Mouse (Mus musculus) lung, embryonic 14.5 days (tissue): ENCODE measurements around the gene Slit3. TPM values are rescaled to one million over a fixed set of nuclear protein-coding genes. Genes with fewer than 3 reads are reported as not detected.

ENCODE experiments used
- ATAC-seq: fragments of 200-750 bp; cut with Nextera tagmentation; 2 replicates; pipeline ENCODE4 v1.8.0; 2017; ENCODE audit warnings: mild to moderate bottlenecking, moderate TSS enrichment, moderate library complexity; ENCODE audit not compliant: insufficient read depth
- DNase-seq: peaks from one replicate; pipeline ENCODE4 v3.0.0-alpha.2; 2015
- H3K27ac ChIP-seq: fragments of 300-500 bp; sonication (generic); 2 replicates; pipeline ENCODE4 v1.5.1; 2014; ENCODE audit warnings: low read depth, mild to moderate bottlenecking, moderate library complexity
- H3K27me3 ChIP-seq: fragments of 300-500 bp; sonication (generic); 2 replicates; pipeline ENCODE4 v1.6.1; 2014; ENCODE audit warnings: low read length, control low read depth; ENCODE audit not compliant: insufficient read depth
- H3K36me3 ChIP-seq: fragments of 300-500 bp; sonication (generic); 2 replicates; pipeline ENCODE4 v1.6.1; 2014; ENCODE audit warnings: control low read depth; ENCODE audit not compliant: insufficient read depth
- H3K4me1 ChIP-seq: fragments of 300-500 bp; sonication (generic); 2 replicates; pipeline ENCODE4 v1.6.1; 2014; ENCODE audit warnings: antibody characterized with exemption, control low read depth; ENCODE audit not compliant: insufficient read depth
- H3K4me2 ChIP-seq: fragments of 300-500 bp; sonication (generic); 2 replicates; pipeline ENCODE4 v1.6.1; 2014; ENCODE audit warnings: mild to moderate bottlenecking
- H3K4me3 ChIP-seq: fragments of 300-500 bp; sonication (generic); 2 replicates; pipeline ENCODE4 v1.5.1; 2014; ENCODE audit warnings: low read depth, low read length
- H3K9ac ChIP-seq: fragments of 300-500 bp; sonication (generic); 2 replicates; pipeline ENCODE4 v1.6.1; 2014
- H3K9me3 ChIP-seq: fragments of 300-500 bp; sonication (generic); 2 replicates; pipeline ENCODE4 v1.6.1; 2016; ENCODE audit warnings: low read depth, low read length, control low read depth
- CTCF ChIP-seq: IDR thresholded peaks from 2 replicates; pipeline ENCODE4 v1.5.1; 2016; ENCODE audit warnings: antibody characterized with exemption, low read depth
- WGBS: fragments of 180-500 bp; shearing (Covaris S2); extraction: QIAGEN DNeasy Blood & Tissue Kit; methylation state at CpG from one replicate; pipeline ENCODE4 v1.1.7; 2014; 5-methylcytosine and 5-hydroxymethylcytosine counted together
- polyA plus RNA-seq: library from polyadenylated mRNA; unstranded; fragments of >200 nt; fragmentation: Nextera tagmentation; extraction: Ambion mirVana; gene quantifications from 2 replicates; pipeline ENCODE4 v1.2.1, GENCODE M21; 2014

Slit3 gene
- polyA plus RNA-seq, 1 experiment from 2014 or later = 37.3 TPM

DNA sequence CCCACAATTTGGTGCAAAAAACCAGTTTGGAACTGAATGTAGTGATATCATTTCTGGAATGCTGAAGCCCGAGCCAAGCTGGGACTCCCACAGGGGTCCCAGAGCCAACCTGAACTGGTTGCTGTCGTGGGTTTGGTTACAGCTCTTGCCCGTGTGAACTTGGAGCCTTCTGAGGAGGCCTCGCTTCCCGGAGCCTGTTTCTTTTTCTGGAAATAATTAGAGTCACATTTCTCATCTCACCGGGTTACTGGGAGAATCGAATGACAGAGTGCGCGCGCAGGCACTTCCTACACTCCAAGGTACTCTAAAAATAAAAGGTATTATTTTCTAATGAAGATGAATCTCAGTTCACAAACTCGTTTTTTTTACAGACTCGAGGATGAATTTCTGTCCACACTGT, 267.4 kb downstream of the Slit3 start:
- Histone ChIP-seq H3K27me3 (no peaks in the 10 kb centered on the region), H3K4me2 (no peak overlapping the region), H3K9ac (no peak overlapping the region), H3K4me3 (no peak overlapping the region), H3K4me1 (0 out of 2 replicates have a peak, but pooled peaks cover 3% of the 10 kb centered on the region), H3K27ac (no peak overlapping the region), H3K36me3 (no peaks in the 10 kb centered on the region), H3K9me3 (no peaks in the 10 kb centered on the region)
- no peak for DNase-seq
- no peak for TF ChIP-seq CTCF
- WGBS = 47% methylated on average over 12 of the region's 12 CpGs
- no peak for ATAC-seq

DNA sequence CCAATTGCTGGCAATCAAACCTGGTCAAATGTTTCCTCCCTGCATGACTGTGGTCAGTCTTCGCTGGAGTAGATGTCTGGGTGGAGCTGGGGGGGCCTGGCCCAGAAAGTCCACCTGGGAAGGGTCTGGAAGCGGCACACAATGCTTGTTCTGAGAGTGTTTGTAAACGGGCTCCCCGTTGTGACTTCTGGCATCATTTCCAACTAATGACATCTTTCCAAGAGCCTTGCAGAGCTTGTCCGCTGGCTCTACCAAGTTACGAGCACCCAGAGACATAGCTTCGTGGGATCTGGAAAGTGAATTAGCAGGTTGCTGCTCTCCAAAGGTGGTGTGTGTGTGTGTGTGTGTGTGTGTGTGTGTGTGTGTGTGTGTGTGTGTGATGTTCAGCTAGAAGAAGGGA, 268.3 kb downstream of the Slit3 start:
- Histone ChIP-seq H3K27ac (no peak overlapping the region), H3K36me3 (no peaks in the 10 kb centered on the region), H3K27me3 (no peaks in the 10 kb centered on the region), H3K9me3 (no peaks in the 10 kb centered on the region), H3K4me1 (0 out of 2 replicates have a peak, but pooled peaks cover 5% of the 10 kb centered on the region), H3K9ac (no peak overlapping the region), H3K4me2 (no peak overlapping the region), H3K4me3 (no peak overlapping the region)
- DNase-seq = peak; percentile 33
- no peak for ATAC-seq
- TF ChIP-seq CTCF = no peak
- 70% methylated on average over 7 of the region's 7 CpGs for WGBS

DNA sequence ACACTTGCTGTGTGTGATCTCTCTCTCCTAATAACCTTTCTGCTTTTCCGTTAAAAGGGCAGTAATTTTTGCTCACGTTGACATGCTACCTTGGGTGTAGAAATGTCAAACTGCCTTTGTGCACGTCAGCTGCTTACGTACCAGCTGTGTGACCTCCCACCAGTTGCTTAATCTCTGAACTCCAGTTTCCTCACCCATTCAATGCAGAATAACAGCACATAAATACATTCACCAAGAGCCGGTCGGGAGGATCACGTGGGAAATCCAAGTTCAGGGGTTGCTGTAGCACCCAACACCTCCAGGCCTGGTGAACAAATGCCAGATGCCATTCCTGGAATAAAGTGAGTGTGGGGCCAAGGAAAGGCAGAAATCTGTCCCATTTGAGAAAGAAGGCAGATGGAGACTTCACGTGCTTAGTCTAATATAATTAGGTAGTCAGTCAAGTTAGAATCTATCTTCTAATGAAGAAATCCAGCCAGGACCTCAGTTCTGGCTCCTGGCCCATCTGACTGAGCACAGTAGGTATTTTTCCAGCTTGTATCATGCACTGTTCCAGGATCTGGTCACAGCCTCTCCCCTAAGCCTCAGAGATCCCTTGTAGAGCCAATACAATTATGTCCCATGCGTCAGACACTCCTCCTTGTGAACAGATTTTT, 268.9 kb downstream of the Slit3 start:
- Histone ChIP-seq H3K9ac (no peak overlapping the region), H3K9me3 (no peaks in the 10 kb centered on the region), H3K36me3 (no peaks in the 10 kb centered on the region), H3K4me3 (no peak overlapping the region), H3K4me2 (no peak overlapping the region), H3K4me1 (0 out of 2 replicates have a peak, but pooled peaks cover 9% of the 10 kb centered on the region), H3K27ac (no peak overlapping the region), H3K27me3 (no peaks in the 10 kb centered on the region)
- no peak for ATAC-seq
- TF ChIP-seq CTCF = no peak
- whole genome bisulfite sequencing = 59% methylated on average over 9 of the region's 9 CpGs
- no peak for DNase-seq

GRCm38 (mm10) chr11:35393815-35394214, 272.8 kb downstream of the Slit3 start:
- H3K27ac ChIP-seq = no peak overlapping the region
- no peaks in the 10 kb centered on the region for H3K27me3 ChIP-seq
- no peak for TF ChIP-seq CTCF
- H3K4me2 ChIP-seq = no peak overlapping the region
- no peaks in the 10 kb centered on the region for H3K36me3 ChIP-seq
- WGBS = 38% methylated on average over 5 of the region's 5 CpGs
- DNase-seq (peak; percentile 36), ATAC-seq (no peak)
- H3K9me3 ChIP-seq = no peaks in the 10 kb centered on the region
- H3K9ac ChIP-seq = no peak overlapping the region
- H3K4me3 ChIP-seq = no peak overlapping the region
- H3K4me1 ChIP-seq = 0 out of 2 replicates have a peak, but pooled peaks cover 6% of the 10 kb centered on the region

- no peak for TF ChIP-seq CTCF
- Histone ChIP-seq H3K36me3 (no peaks in the 10 kb centered on the region), H3K4me1 (0 out of 2 replicates have a peak, but pooled peaks cover 6% of the 10 kb centered on the region), H3K9me3 (no peaks in the 10 kb centered on the region), H3K27me3 (no peaks in the 10 kb centered on the region), H3K27ac (peak overlapping the region; percentile 37; the same call in 1 of the 2 replicates), H3K4me2 (no peak overlapping the region), H3K4me3 (no peak overlapping the region), H3K9ac (no peak overlapping the region)
- WGBS = 36% methylated on average over 8 of the region's 8 CpGs
- DNase-seq (peak; percentile 69), ATAC-seq (peak; percentile 54; the same call in 1 of the 2 replicates)
These were observed 274.4 kb downstream of the Slit3 start for GRCm38 (mm10) chr11:35395376-35395775.

GRCm38 (mm10) chr11:35398353-35398752, 277.3 kb downstream of the Slit3 start:
- Histone ChIP-seq H3K27ac (no peak overlapping the region), H3K27me3 (no peaks in the 10 kb centered on the region), H3K4me2 (no peak overlapping the region), H3K9ac (no peak overlapping the region), H3K4me1 (0 out of 2 replicates have a peak, but pooled peaks cover 6% of the 10 kb centered on the region), H3K9me3 (no peaks in the 10 kb centered on the region), H3K4me3 (no peak overlapping the region), H3K36me3 (no peaks in the 10 kb centered on the region)
- 61% methylated on average over 5 of the region's 5 CpGs for WGBS
- no peak for ATAC-seq
- DNase-seq = no peak
- no peak for TF ChIP-seq CTCF

- Histone ChIP-seq H3K9me3 (no peaks in the 10 kb centered on the region), H3K4me2 (no peak overlapping the region), H3K36me3 (no peaks in the 10 kb centered on the region), H3K27ac (no peak overlapping the region), H3K9ac (no peak overlapping the region), H3K27me3 (no peaks in the 10 kb centered on the region), H3K4me1 (peaks cover 15% of the 10 kb centered on the region), H3K4me3 (no peak overlapping the region)
- WGBS = 63% methylated on average over 9 of the region's 9 CpGs
- ATAC-seq (no peak), DNase-seq (no peak)
- TF ChIP-seq CTCF = no peak
These were observed 282.5 kb downstream of the Slit3 start for GRCm38 (mm10) chr11:35403516-35403915.
